Comparison of ENCODE assay signal across 8 mouse cellular contexts in genomic region chr1:74036560-74037390, GRCm38 (mm10).
DNase-seq lines count a peak whose midpoint lies in the region; ATAC-seq and TF ChIP-seq lines count a peak whose summit lies in the region.

No protein-coding gene starts in this region.

- peak; percentile 50; the same call in 1 of the 2 replicates for ATAC-seq in hindbrain, postnatal 0 days
- peak; percentile 44 for ATAC-seq in liver, embryonic 14.5 days (ENCODE audit: insufficient read depth)
- ATAC-seq in neural tube, embryonic 11.5 days (ENCODE audit: insufficient read depth, low FRiP score, low TSS enrichment): no peak

- TF ChIP-seq EP300 in liver, embryonic 14.5 days (IDR thresholded peaks at IDR 0.05; ENCODE audit: low read depth): no peak

- no peaks in the 10 kb centered on the region for H3K9me3 ChIP-seq in hindbrain, postnatal 0 days (ENCODE audit: low read length)
- no peaks in the 10 kb centered on the region for H3K9me3 ChIP-seq in liver, embryonic 14.5 days (ENCODE audit: control insufficient read depth, low read length)
- H3K9me3 ChIP-seq in neural tube, embryonic 11.5 days (ENCODE audit: control insufficient read depth, low read length): no peaks in the 10 kb centered on the region

- 6% methylated on average over 40 of the region's 40 CpGs for WGBS in hindbrain, postnatal 0 days
- WGBS in liver, embryonic 14.5 days (ENCODE audit: insufficient replicate concordance): 2% methylated on average over 40 of the region's 40 CpGs
- WGBS in neural tube, embryonic 11.5 days: 3% methylated on average over 40 of the region's 40 CpGs

- peaks cover 6% of the 10 kb centered on the region; the same call in 1 of the 2 replicates for H3K27me3 ChIP-seq in hindbrain, postnatal 0 days (ENCODE audit: insufficient read depth, low read length)
- H3K27me3 ChIP-seq in liver, embryonic 14.5 days (ENCODE audit: control insufficient read depth, insufficient read depth, low read length): peaks cover 19% of the 10 kb centered on the region
- peaks cover 2% of the 10 kb centered on the region; the same call in 1 of the 2 replicates for H3K27me3 ChIP-seq in neural tube, embryonic 11.5 days (ENCODE audit: control insufficient read depth, insufficient read depth, low read length)

- H3K27ac ChIP-seq in layer of hippocampus, adult 2 months: peak overlapping the region; percentile 73
- 0 out of 2 replicates have a peak overlapping the region, but pooled peaks have one; percentile 32 for H3K27ac ChIP-seq in hindbrain, postnatal 0 days
- H3K27ac ChIP-seq in liver, embryonic 14.5 days: no peak overlapping the region
- H3K27ac ChIP-seq in neural tube, embryonic 11.5 days (ENCODE audit: low read depth, low read length): no peak overlapping the region

- H3K4me1 ChIP-seq in hindbrain, postnatal 0 days (ENCODE audit: insufficient read depth, low read length): peaks cover 6% of the 10 kb centered on the region
- H3K4me1 ChIP-seq in liver, embryonic 14.5 days (replicated peaks; ENCODE audit: control insufficient read depth in 2 of 2, insufficient read depth in 2 of 2, low read length in 1 of 2): peaks cover 3 to 15% of the 10 kb centered on the region in 2 experiments
- peaks cover 9% of the 10 kb centered on the region for H3K4me1 ChIP-seq in neural tube, embryonic 11.5 days (ENCODE audit: control insufficient read depth, insufficient read depth, low read length)

- H3K4me3 ChIP-seq in layer of hippocampus, adult 2 months: peak overlapping the region; percentile 50
- peak overlapping the region; percentile 35 for H3K4me3 ChIP-seq in hindbrain, postnatal 0 days (ENCODE audit: low read length)
- H3K4me3 ChIP-seq in liver, embryonic 14.5 days (ENCODE audit: insufficient read depth in 1 of 2, low read depth in 2 of 2, low read length in 2 of 2): peak overlapping the region; percentile 43 to 47
- peak overlapping the region; percentile 11; the same call in 1 of the 2 replicates for H3K4me3 ChIP-seq in neural tube, embryonic 11.5 days (ENCODE audit: low read depth, low read length)

- TF ChIP-seq CTCF in layer of hippocampus, adult 2 months (conservative IDR thresholded peaks at IDR 0.05): peak; percentile 28
- TF ChIP-seq CTCF in hindbrain, postnatal 0 days (IDR thresholded peaks at IDR 0.05; ENCODE audit: low read depth): peak; percentile 48
- TF ChIP-seq CTCF in liver, embryonic 14.5 days (IDR thresholded peaks at IDR 0.05; ENCODE audit: low read depth): peak; percentile 63

- H3K4me2 ChIP-seq in hindbrain, postnatal 0 days (ENCODE audit: low read depth, low read length): peak overlapping the region; percentile 62
- H3K4me2 ChIP-seq in liver, embryonic 14.5 days (ENCODE audit: low read depth): peak overlapping the region; percentile 56
- peak overlapping the region; percentile 42 for H3K4me2 ChIP-seq in neural tube, embryonic 11.5 days (ENCODE audit: low read depth)

- H3K36me3 ChIP-seq in hindbrain, postnatal 0 days (ENCODE audit: insufficient read depth, low read length): no peaks in the 10 kb centered on the region
- H3K36me3 ChIP-seq in liver, embryonic 14.5 days (replicated peaks; ENCODE audit: control insufficient read depth, insufficient read depth, low read depth): no peaks in the 10 kb centered on the region
- H3K36me3 ChIP-seq in neural tube, embryonic 11.5 days (ENCODE audit: control insufficient read depth, insufficient read depth, low read length): no peaks in the 10 kb centered on the region

- peak overlapping the region; percentile 38; the same call in 1 of the 2 replicates for H3K9ac ChIP-seq in hindbrain, postnatal 0 days (replicated peaks; ENCODE audit: low read length)
- 0 out of 2 replicates have a peak overlapping the region, but pooled peaks have one; percentile 23 for H3K9ac ChIP-seq in liver, embryonic 14.5 days (replicated peaks)
- H3K9ac ChIP-seq in neural tube, embryonic 11.5 days (ENCODE audit: low read length): 0 out of 2 replicates have a peak overlapping the region, but pooled peaks have one; percentile 7

- no peak for DNase-seq in layer of hippocampus, adult 2 months (ENCODE audit: low spot score in 2 of 2)
- DNase-seq in layer of hippocampus, adult 9-10 months (ENCODE audit: low spot score): no peak
- DNase-seq in gastrocnemius, postnatal 25 days: peak; percentile 68
- DNase-seq in hindbrain, postnatal 0 days (ENCODE audit: low spot score): peak; percentile 25
- DNase-seq in liver, embryonic 14.5 days (ENCODE audit: low read depth in 3 of 3, low spot score in 3 of 3): no peak
- no peak for DNase-seq in neural tube, embryonic 11.5 days (ENCODE audit: low spot score)
- peak; percentile 59 for DNase-seq in thymus, postnatal 4 days
- no peak for DNase-seq in right cerebral cortex, postnatal 4 days

Comparison
In these comparisons a context has a peak if more than half of its experiments do, and no peak if none do; other contexts are left out.
1. DNase-seq: peak in gastrocnemius, postnatal 25 days (single experiment), hindbrain, postnatal 0 days (single experiment) and thymus, postnatal 4 days (single experiment); none in layer of hippocampus, adult 2 months (0 of 2), layer of hippocampus, adult 9-10 months (single experiment), liver, embryonic 14.5 days (0 of 3), neural tube, embryonic 11.5 days (single experiment) and right cerebral cortex, postnatal 4 days (single experiment).
2. H3K27ac ChIP-seq: peak in layer of hippocampus, adult 2 months (single experiment) and hindbrain, postnatal 0 days (single experiment); none in liver, embryonic 14.5 days (single experiment) and neural tube, embryonic 11.5 days (single experiment).
3. Peak in every context shown above with its lines, with median percentiles within 50 percentile points of each other: H3K4me3 ChIP-seq, CTCF ChIP-seq, H3K4me2 ChIP-seq and H3K9ac ChIP-seq.